Mouse (Mus musculus): ENCODE measurements around the gene S1pr1.

The S1pr1 gene

GRCm38 (mm10) chr3:115711924-115712807, 2.7 kb downstream of the S1pr1 start:
- DNase-seq = peak; percentile 4

- DNase-seq = no peak
Measured at GRCm38 (mm10) chr3:115711393-115711792, 3.5 kb downstream of the S1pr1 start.

DNA sequence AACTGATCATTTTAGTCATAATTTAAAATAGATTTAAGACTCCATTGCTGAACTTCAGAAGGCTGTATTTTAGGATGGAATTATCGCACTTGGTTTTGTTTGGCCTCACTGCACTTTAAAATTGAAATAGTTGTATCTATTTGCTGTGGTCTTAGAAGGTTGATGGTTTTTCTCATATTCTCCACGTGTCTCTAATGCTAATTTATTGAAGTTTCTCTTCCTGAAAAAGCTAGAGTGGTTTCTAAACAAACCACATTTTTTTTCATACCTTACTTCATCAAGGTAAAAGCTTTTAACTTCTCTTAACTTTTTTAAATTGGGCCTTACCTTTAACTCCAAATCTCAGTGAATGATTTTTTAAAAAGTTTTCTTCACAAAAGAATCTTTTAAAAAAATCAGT, 4.8 kb downstream of the S1pr1 start:
- DNase-seq = no peak

- DNase-seq = no peak
Measured at GRCm38 (mm10) chr3:115709118-115709574, 5.7 kb downstream of the S1pr1 start.

DNA sequence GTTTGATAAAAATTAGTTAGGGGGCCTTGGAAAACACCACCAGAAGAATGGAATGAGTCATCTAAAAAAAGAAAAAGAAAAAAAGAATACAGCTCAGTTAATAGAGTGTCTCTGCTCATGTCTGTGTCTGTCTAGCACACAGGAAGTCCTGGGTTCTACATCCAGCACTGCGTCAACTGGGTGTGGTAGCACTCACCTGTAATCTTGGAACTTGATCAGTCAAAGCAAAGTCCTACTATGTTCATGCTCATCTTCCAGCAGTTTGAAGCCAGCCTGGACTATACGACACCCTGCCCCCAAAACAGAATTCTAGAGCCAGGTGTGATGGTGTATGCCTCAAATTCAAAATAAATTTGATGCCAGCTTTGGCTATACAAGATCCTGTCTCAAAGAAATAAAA, 8.1 kb downstream of the S1pr1 start:
- DNase-seq = no peak

DNA sequence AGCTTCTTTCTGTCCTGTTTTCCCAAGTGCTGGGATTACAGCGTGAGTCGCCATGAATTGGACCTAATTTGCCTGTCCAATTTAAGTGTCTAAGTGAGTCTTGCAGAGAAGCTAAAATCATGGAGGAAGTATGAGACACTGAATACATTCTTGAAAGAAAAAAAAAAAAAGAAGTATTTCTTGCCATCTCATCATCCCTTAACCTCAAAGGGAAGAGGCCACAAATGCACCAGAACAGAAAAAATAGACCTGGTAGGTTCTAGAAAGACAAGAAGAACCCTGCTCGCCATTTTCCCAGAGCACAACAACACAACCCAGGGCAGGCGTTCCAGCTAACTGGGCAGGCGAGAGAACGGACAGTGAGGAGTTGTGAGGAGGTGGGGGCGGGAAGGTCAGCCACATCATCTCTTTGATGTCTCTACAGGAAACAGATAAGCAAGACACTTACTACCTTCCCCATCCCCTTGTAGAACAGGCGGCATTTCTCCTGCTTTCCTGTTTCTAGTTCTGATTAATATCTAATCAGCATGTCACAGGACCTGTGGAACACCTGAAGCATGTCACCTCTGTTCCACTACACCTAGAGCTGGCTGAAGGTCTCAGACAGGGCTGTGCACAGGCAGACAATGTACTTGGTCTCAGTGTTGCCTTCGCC, 10.5 kb downstream of the S1pr1 start:
- DNase-seq = no peak

DNA sequence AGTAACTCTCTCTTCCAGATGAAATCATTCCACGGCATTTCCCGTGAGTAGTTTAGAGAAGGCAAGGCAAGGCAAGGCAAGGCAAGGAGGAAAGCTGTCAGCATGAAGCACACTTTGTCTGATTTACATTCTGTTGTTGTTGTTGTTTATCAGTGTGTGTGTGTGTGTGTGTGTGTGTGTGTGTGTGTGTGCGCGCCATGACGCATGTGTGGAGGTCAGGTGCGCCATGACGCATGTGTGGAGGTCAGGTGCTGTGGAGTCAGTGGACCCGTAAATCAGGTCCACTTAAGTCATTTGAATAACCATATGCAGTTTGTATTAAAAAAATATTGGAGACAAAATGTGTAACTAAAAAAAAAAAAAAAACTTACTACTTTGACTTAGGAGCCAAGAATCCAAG, 11.2 kb downstream of the S1pr1 start:
- DNase-seq = no peak

DNA sequence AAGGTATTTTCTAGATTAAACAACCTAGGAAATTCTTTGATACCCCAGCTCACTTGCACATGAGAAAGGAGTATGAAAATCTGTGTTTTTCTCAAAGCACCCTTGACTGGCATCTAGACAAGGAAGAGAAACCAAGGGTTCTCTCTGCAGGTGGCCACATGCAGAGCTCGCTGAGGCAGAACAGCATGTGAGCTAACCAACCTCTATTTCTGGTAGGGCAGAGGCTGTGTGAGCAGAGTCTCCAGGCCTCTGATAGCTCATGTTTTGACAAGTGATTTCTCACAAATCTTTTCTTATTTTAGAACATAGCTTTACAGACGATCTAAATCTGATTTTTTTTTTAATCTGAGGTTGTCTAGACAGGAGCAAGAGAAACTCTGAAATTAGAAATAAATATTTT, 12.8 kb downstream of the S1pr1 start:
- DNase-seq = no peak

DNA sequence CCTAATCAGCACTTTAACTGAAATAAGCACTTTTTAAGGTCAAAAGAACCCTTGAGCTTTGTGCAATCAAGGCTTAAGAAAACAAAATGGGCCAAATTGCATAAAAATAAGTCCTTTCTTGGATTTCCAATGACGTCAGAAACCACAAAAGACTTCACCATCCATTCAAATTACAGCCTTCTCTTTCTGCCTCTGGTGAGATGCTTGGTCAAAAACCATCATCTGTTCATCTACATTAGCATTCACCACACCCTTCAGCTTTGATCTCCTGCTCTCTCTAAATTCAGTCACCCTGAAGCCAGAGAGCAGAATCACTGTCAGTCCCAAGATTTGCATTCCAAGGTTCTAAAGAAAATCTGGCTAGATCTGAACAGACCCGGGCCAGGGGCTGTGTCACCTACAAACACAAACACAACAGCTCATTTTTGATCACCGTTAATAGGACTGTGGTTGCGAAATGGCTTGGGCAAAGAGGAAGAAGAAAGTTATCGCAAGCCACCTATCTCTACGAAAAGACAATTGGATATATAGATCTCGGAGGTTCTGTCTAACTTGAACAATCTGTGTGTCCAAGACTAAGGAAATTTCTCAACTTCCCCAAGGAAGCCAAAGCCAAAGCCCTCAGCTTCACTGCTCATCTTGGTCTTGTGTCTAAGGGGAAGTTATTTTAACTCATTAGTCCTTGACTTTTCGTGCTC, 19.5 kb downstream of the S1pr1 start:
- DNase-seq = no peak

- no peak for DNase-seq
Measured at GRCm38 (mm10) chr3:115694168-115694567, 20.7 kb downstream of the S1pr1 start.

DNA sequence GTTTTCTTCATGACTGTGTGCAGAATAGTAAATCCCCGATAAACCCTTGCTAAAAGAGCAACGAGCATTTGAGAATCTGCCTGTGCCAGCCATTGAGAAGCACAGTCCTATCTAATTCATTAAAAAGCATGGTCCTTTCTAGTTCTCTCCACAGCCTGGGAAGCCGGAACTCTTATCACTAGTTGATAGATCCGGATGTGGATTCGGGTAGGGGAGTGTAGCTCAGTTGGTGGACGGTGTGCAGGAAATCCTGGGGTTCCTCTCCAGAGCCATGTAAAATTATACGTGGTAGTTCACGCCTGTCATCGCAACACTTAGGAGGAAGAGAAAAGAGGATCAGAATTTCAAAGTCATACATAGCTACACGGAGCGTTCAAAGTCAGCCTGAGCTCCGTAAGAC, 21.5 kb downstream of the S1pr1 start:
- DNase-seq = no peak

GRCm38 (mm10) chr3:115692857-115693256, 22.0 kb downstream of the S1pr1 start:
- DNase-seq = no peak

- DNase-seq = no peak
Measured at GRCm38 (mm10) chr3:115692384-115692783, 22.5 kb downstream of the S1pr1 start.

DNA sequence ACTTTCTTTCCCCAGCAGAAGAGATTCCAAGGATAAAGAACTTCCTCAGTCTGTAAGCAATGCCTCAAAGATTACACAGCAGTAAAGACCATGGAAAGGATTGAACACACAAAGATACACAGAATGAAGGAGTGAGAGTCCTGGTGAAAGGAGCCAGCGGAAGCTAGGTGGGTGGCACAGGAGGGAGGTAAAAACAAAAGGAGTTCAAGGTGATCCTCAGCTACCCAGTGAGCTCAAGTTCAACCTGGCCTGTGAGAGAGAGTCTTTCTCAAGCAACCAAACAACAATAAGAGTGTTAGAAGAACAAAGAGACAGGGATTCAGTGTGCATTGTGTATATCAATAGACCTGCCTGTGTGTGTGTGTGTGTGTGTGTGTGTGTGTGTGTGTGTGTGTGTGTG, 25.0 kb downstream of the S1pr1 start:
- no peak for DNase-seq

- no peak for DNase-seq
Measured at GRCm38 (mm10) chr3:115689352-115689751, 25.5 kb downstream of the S1pr1 start.

GRCm38 (mm10) chr3:115687821-115688220, 27.1 kb downstream of the S1pr1 start:
- DNase-seq = no peak

GRCm38 (mm10) chr3:115682328-115683088, 32.4 kb downstream of the S1pr1 start:
- DNase-seq = no peak

GRCm38 (mm10) chr3:115681184-115681583, 33.7 kb downstream of the S1pr1 start:
- no peak for DNase-seq

DNA sequence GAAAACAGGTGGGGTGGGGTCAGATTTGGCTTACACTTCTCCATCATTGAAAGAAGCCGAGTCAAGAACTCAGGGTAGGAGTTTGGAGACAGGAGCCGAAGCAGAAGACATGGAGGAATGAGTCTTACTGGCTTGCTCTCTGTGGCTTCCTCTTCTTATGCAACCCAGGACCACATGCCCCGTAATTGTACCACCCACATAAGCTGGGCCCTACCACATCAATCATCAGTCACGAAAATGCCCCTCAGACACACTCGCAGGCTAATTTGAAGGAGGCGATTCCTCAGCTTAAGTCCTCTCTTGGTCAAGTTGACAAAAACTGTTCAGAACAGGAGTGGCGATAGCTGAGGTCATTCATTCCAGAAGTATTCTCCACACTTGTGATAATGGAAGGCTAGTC, 35.9 kb downstream of the S1pr1 start:
- DNase-seq = no peak

GRCm38 (mm10) chr3:115675546-115676535, 39.0 kb downstream of the S1pr1 start:
- DNase-seq = no peak

DNA sequence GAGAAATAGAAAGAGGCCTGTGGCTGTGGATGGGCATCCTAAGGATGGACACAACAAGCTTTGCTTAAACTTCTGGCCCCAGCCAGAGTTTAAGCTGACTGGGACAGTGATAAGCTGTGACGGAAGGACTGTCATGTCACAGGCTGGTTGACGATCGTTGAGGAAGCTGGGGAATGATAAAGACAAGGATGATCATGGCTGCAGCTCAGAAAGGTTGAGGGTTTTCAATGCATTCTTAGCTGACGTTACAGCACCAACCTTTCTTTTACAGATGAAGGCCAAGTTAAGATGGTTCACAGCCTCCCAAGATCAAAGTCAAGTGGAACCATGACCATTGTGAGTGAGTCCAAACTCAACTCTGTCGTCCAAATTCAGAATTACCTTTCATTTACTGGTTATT, 40.2 kb downstream of the S1pr1 start:
- no peak for DNase-seq
